18 mouse cellular contexts compared by ENCODE assay signal in genomic region chr15:13284219-13284618, GRCm38 (mm10).
DNase-seq lines count a peak whose midpoint lies in the region; ATAC-seq and TF ChIP-seq lines count a peak whose summit lies in the region.
"Had no signal": no experiment of that assay in that cellular context is flagged by ENCODE, and none has a peak within 500 bp of the region (broad histone marks: within the 10 kb centered on the region; RNA-seq: fewer than 3 reads in every experiment).

No protein-coding gene starts in this region.

- 0 out of 2 replicates have a peak overlapping the region, but pooled peaks have one; percentile 68 for H3K27ac ChIP-seq in forebrain, embryonic 15.5 days (replicated peaks)
- no peak overlapping the region for H3K27ac ChIP-seq in forebrain, embryonic 10.5 days
- 0 out of 2 replicates have a peak overlapping the region, but pooled peaks have one; percentile 16 for H3K27ac ChIP-seq in lung, embryonic 15.5 days
- H3K27ac ChIP-seq in left cerebral cortex, adult 2 months: no peak overlapping the region
- H3K27ac ChIP-seq: hindbrain, embryonic 12.5 days; intestine, embryonic 15.5 days; limb, embryonic 12.5 days had no signal

- no peak overlapping the region for H3K4me2 ChIP-seq in forebrain, embryonic 15.5 days (replicated peaks)
- no peak overlapping the region for H3K4me2 ChIP-seq in lung, embryonic 15.5 days
- H3K4me2 ChIP-seq: hindbrain, embryonic 12.5 days; intestine, embryonic 15.5 days; limb, embryonic 12.5 days; midbrain, embryonic 11.5 days had no signal

- intact Hi-C loops in left cerebral cortex, adult 2 months (cut with DNase I): loop anchor here (10.0 kb wide), 1 partner anchor 399 kb away; no protein-coding TSS in a partner anchor

- 50% methylated on average over 2 of the region's 2 CpGs for WGBS in forebrain, embryonic 15.5 days
- WGBS in forebrain, embryonic 10.5 days: 91% methylated on average over 2 of the region's 2 CpGs
- 49% methylated on average over 2 of the region's 2 CpGs for WGBS in lung, embryonic 15.5 days

- H3K9ac ChIP-seq in forebrain, embryonic 15.5 days (replicated peaks): no peak overlapping the region
- H3K9ac ChIP-seq in lung, embryonic 15.5 days: no peak overlapping the region
- H3K9ac ChIP-seq: hindbrain, embryonic 12.5 days; intestine, embryonic 15.5 days; limb, embryonic 12.5 days; liver, postnatal 0 days had no signal

- no peak for TF ChIP-seq CTCF in left cerebral cortex, adult 2 months (IDR thresholded peaks at IDR 0.05)

- no peaks in the 10 kb centered on the region for H3K36me3 ChIP-seq in forebrain, embryonic 15.5 days
- H3K36me3 ChIP-seq in forebrain, embryonic 10.5 days (replicated peaks): no peaks in the 10 kb centered on the region
- H3K36me3 ChIP-seq in lung, embryonic 15.5 days: no peaks in the 10 kb centered on the region
- H3K36me3 ChIP-seq: hindbrain, embryonic 12.5 days; intestine, embryonic 15.5 days; limb, embryonic 12.5 days had no signal

- peak; percentile 79 for ATAC-seq in forebrain, embryonic 15.5 days (replicated peaks)
- peak; percentile 85; the same call in 1 of the 2 replicates for ATAC-seq in lung, embryonic 15.5 days (ENCODE audit: borderline replicate concordance, extremely low read depth, low FRiP score, low TSS enrichment)
- ATAC-seq: activated CD4-positive, CD25-positive, alpha-beta regulatory T cell, adult 4 months; intestine, embryonic 15.5 days; liver, postnatal 0 days had no signal

- peaks cover 20% of the 10 kb centered on the region for H3K4me1 ChIP-seq in forebrain, embryonic 15.5 days
- H3K4me1 ChIP-seq in forebrain, embryonic 10.5 days: peaks cover 20% of the 10 kb centered on the region
- no peaks in the 10 kb centered on the region for H3K4me1 ChIP-seq in lung, embryonic 15.5 days
- H3K4me1 ChIP-seq: hindbrain, embryonic 12.5 days; intestine, embryonic 15.5 days had no signal

- no peak for DNase-seq in forebrain, embryonic 10.5 days (ENCODE audit: extremely low spot score, low spot score)
- DNase-seq in lung, postnatal 36 days: no peak
- peak; percentile 33 to 58 for DNase-seq in heart, adult 9 months (ENCODE audit: low spot score in 2 of 2)
- peak; percentile 25 for DNase-seq in skeletal muscle tissue, adult 2 months (ENCODE audit: low read depth, low spot score)
- no peak for DNase-seq in left cerebral cortex, adult 2 months (ENCODE audit: extremely low spot score in 1 of 2, low spot score in 2 of 2)
- DNase-seq in gastrocnemius, postnatal 4 days (ENCODE audit: low spot score in 2 of 2): no peak
- DNase-seq: cerebellum, adult 9-10 months; gastrocnemius, postnatal 25 days; kidney, postnatal 10 days; layer of hippocampus, postnatal 36 days; liver, postnatal 0 days had no signal

- H3K9me3 ChIP-seq in forebrain, embryonic 15.5 days: no peaks in the 10 kb centered on the region
- no peaks in the 10 kb centered on the region for H3K9me3 ChIP-seq in forebrain, embryonic 10.5 days
- no peaks in the 10 kb centered on the region for H3K9me3 ChIP-seq in lung, embryonic 15.5 days
- H3K9me3 ChIP-seq: hindbrain, embryonic 12.5 days; intestine, embryonic 15.5 days; limb, embryonic 12.5 days had no signal

- no peaks in the 10 kb centered on the region for H3K27me3 ChIP-seq in forebrain, embryonic 15.5 days
- peaks cover 14% of the 10 kb centered on the region; the same call in 1 of the 2 replicates for H3K27me3 ChIP-seq in forebrain, embryonic 10.5 days (ENCODE audit: poor library complexity, severe bottlenecking)
- H3K27me3 ChIP-seq in lung, embryonic 15.5 days: no peaks in the 10 kb centered on the region
- H3K27me3 ChIP-seq: hindbrain, embryonic 12.5 days; intestine, embryonic 15.5 days; limb, embryonic 12.5 days had no signal

- H3K4me3 ChIP-seq in forebrain, embryonic 15.5 days: no peak overlapping the region
- no peak overlapping the region for H3K4me3 ChIP-seq in forebrain, embryonic 10.5 days
- H3K4me3 ChIP-seq in lung, embryonic 15.5 days: no peak overlapping the region
- H3K4me3 ChIP-seq in left cerebral cortex, adult 2 months: no peak overlapping the region
- H3K4me3 ChIP-seq: hindbrain, embryonic 12.5 days; intestine, embryonic 15.5 days; limb, embryonic 12.5 days had no signal

Comparison
In these comparisons a context has a peak if more than half of its experiments do, and no peak if none do; other contexts are left out.
1. H3K27ac ChIP-seq: peak in forebrain, embryonic 15.5 days (single experiment) and lung, embryonic 15.5 days (single experiment); none in forebrain, embryonic 10.5 days (single experiment) and left cerebral cortex, adult 2 months (single experiment).
2. DNase-seq: peak in heart, adult 9 months (2 of 2) and skeletal muscle tissue, adult 2 months (single experiment); none in forebrain, embryonic 10.5 days (single experiment), lung, postnatal 36 days (single experiment), left cerebral cortex, adult 2 months (0 of 2) and gastrocnemius, postnatal 4 days (0 of 2).